Mouse (Mus musculus) heart, embryonic 10.5 days (tissue): ENCODE data around the gene Otogl. TPM values are rescaled to one million over a fixed set of nuclear protein-coding genes. Genes with fewer than 3 reads are reported as not detected.

Source experiments
- DNase-seq: peaks from one replicate; pipeline ENCODE4 v3.0.0-alpha.2; 2017; ENCODE audit warnings: low spot score
- H3K27ac ChIP-seq: fragments of 300-500 bp; sonication (generic); 2 replicates; pipeline ENCODE4 v1.5.1; 2016; ENCODE audit warnings: mild to moderate bottlenecking
- H3K27me3 ChIP-seq: fragments of 300-500 bp; sonication (generic); 2 replicates; pipeline ENCODE4 v1.6.1; 2016; ENCODE audit warnings: mild to moderate bottlenecking; ENCODE audit not compliant: poor library complexity, insufficient read depth, severe bottlenecking
- H3K36me3 ChIP-seq: fragments of 300-500 bp; sonication (generic); 2 replicates; pipeline ENCODE4 v1.6.1; 2016; ENCODE audit warnings: mild to moderate bottlenecking, moderate library complexity
- H3K4me1 ChIP-seq: fragments of 300-500 bp; sonication (generic); 2 replicates; pipeline ENCODE4 v1.6.1; 2016; ENCODE audit warnings: mild to moderate bottlenecking
- H3K4me3 ChIP-seq: fragments of 300-500 bp; sonication (generic); 2 replicates; pipeline ENCODE4 v1.5.1; 2016; ENCODE audit warnings: mild to moderate bottlenecking, moderate library complexity
- H3K9me3 ChIP-seq: fragments of 300-500 bp; sonication (generic); 2 replicates; pipeline ENCODE4 v1.6.1; 2016; ENCODE audit warnings: mild to moderate bottlenecking, moderate library complexity
- WGBS: fragments of 180-500 bp; shearing (Covaris S2); methylation state at CpG from one replicate; pipeline ENCODE4 v1.1.7; 2016; 5-methylcytosine and 5-hydroxymethylcytosine counted together
- polyA plus RNA-seq: library from polyadenylated mRNA; unstranded; fragments of >200 nt; fragmentation: Nextera tagmentation; extraction: Ambion mirVana; gene quantifications from 2 replicates; pipeline ENCODE4 v1.2.1, GENCODE M21; 2016

The Otogl gene
- polyA plus RNA-seq, 1 experiment from 2014 or later = 0.10 TPM

DNA sequence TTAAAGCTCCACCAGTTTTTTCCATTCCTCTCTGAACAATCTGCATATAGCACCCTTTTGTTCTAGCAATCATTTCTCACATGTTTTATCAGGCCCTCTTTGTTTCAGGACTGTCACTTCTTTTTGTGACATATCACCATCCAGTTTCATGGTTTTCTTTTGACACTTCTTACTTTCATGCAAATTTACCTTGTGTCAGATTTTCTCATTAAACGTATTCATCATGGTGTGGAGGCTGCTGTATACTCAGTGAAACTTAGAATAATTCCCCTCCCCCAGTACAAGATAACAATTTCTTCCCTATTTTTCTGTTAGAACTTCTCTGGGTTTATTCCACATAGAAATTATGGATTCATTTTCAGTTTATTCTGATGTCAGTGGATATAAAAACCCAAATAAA is 152.3 kb downstream of the Otogl start:
- no peaks in the 10 kb centered on the region for H3K4me1 ChIP-seq
- no peak overlapping the region for H3K4me3 ChIP-seq
- H3K27ac ChIP-seq = no peak overlapping the region
- no peaks in the 10 kb centered on the region for H3K9me3 ChIP-seq
- WGBS = 67% methylated on average over 1 of the region's 1 CpGs
- DNase-seq = no peak
- H3K27me3 ChIP-seq = no peaks in the 10 kb centered on the region
- no peaks in the 10 kb centered on the region for H3K36me3 ChIP-seq

GRCm38 (mm10) chr10:107753471-107753870 is 158.5 kb downstream of the Otogl start:
- peaks cover 11% of the 10 kb centered on the region for H3K4me1 ChIP-seq
- no peaks in the 10 kb centered on the region for H3K27me3 ChIP-seq
- no peaks in the 10 kb centered on the region for H3K9me3 ChIP-seq
- no peak overlapping the region for H3K4me3 ChIP-seq
- WGBS = 83% methylated on average over 3 of the region's 3 CpGs
- no peaks in the 10 kb centered on the region for H3K36me3 ChIP-seq
- DNase-seq = no peak
- no peak overlapping the region for H3K27ac ChIP-seq

DNA sequence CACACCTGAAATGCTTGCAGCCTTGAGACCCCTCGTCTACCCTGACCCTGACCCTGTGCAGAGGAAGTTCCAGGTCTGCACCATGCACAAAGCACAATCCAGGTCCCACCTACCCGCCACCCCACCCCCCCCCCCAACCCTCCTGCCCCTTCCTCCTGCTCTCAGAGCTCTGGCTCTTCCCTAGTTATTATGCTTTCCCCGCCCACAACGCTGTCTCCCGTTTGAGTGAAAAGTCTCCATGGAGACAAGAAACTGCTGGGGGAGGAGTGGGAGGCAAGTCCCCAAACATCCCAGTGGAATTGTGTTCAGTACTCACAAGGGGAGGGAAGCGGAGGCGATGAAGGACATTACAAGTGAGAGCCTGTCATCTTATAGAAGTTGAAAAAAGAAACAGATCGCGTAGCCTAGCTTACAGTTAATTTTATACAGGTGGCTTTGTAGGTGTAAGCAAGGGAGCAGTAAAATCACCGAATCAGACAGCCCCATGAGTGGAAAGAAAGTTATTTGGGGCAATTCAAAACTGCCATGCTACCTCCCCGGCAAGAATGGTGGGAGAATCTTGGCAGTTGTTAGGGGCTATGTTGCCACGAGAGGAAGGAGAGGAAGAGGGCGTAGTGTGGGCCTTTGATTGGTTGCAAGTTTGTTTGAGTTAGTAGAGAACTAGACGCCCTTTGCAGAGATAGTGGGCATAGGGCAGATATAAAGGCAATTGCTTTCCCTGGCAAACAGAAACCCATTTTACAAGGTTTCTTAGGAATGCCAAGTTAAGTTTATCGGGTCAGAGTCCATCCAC is 159.4 kb downstream of the Otogl start:
- Histone ChIP-seq H3K27ac (no peak overlapping the region), H3K27me3 (no peaks in the 10 kb centered on the region), H3K4me3 (peak overlapping the region; percentile 40), H3K9me3 (no peaks in the 10 kb centered on the region), H3K4me1 (peaks cover 11% of the 10 kb centered on the region), H3K36me3 (no peaks in the 10 kb centered on the region)
- no peak for DNase-seq
- 28% methylated on average over 14 of the region's 15 CpGs for WGBS

- Histone ChIP-seq H3K27me3 (no peaks in the 10 kb centered on the region), H3K9me3 (no peaks in the 10 kb centered on the region), H3K4me1 (peaks cover 11% of the 10 kb centered on the region), H3K36me3 (no peaks in the 10 kb centered on the region), H3K4me3 (peak overlapping the region; percentile 40), H3K27ac (no peak overlapping the region)
- no peak for DNase-seq
- WGBS = 38% methylated on average over 6 of the region's 6 CpGs
Measured at GRCm38 (mm10) chr10:107751944-107752343, 160.0 kb downstream of the Otogl start.

- Histone ChIP-seq H3K9me3 (no peaks in the 10 kb centered on the region), H3K36me3 (no peaks in the 10 kb centered on the region), H3K27ac (no peak overlapping the region), H3K27me3 (no peaks in the 10 kb centered on the region), H3K4me3 (no peak overlapping the region), H3K4me1 (peaks cover 8% of the 10 kb centered on the region)
- WGBS = 17% methylated on average over 5 of the region's 5 CpGs
- no peak for DNase-seq
Measured at GRCm38 (mm10) chr10:107747566-107747965, 164.4 kb downstream of the Otogl start.

GRCm38 (mm10) chr10:107746717-107747116 is 165.2 kb downstream of the Otogl start:
- 29% methylated on average over 9 of the region's 9 CpGs for WGBS
- no peaks in the 10 kb centered on the region for H3K4me1 ChIP-seq
- H3K9me3 ChIP-seq = no peaks in the 10 kb centered on the region
- DNase-seq = no peak
- H3K27ac ChIP-seq = no peak overlapping the region
- H3K4me3 ChIP-seq = no peak overlapping the region
- no peaks in the 10 kb centered on the region for H3K36me3 ChIP-seq
- no peaks in the 10 kb centered on the region for H3K27me3 ChIP-seq

DNA sequence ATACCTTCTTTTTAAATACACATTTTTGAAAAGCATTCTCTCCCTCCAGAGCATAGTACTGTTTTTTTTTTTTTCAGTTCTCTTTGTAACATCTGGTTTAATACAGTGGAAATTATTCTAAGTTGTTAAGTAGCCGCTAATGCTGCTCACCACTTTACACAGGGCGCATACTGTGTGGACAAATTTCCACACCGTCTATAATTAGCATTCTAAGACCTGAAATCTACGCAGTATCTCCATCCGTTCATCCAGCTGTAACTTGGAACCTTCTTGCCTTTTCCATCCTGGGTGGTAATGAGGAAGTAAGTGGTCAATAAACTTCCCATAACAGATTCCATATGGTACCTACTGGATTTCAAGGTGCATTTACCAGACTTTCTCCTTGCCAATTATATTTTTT is 172.1 kb downstream of the Otogl start:
- DNase-seq = no peak
- no peaks in the 10 kb centered on the region for H3K4me1 ChIP-seq
- H3K36me3 ChIP-seq = no peaks in the 10 kb centered on the region
- no peak overlapping the region for H3K27ac ChIP-seq
- H3K4me3 ChIP-seq = no peak overlapping the region
- H3K9me3 ChIP-seq = no peaks in the 10 kb centered on the region
- 78% methylated on average over 5 of the region's 5 CpGs for WGBS
- H3K27me3 ChIP-seq = no peaks in the 10 kb centered on the region

- Histone ChIP-seq H3K4me3 (no peak overlapping the region), H3K27me3 (no peaks in the 10 kb centered on the region), H3K36me3 (no peaks in the 10 kb centered on the region), H3K4me1 (no peaks in the 10 kb centered on the region), H3K27ac (no peak overlapping the region), H3K9me3 (no peaks in the 10 kb centered on the region)
- 82% methylated on average over 6 of the region's 6 CpGs for WGBS
- DNase-seq = no peak
Measured at GRCm38 (mm10) chr10:107737743-107738142, 174.2 kb downstream of the Otogl start.

GRCm38 (mm10) chr10:107735448-107735847 is 176.5 kb downstream of the Otogl start:
- Histone ChIP-seq H3K27me3 (no peaks in the 10 kb centered on the region), H3K27ac (no peak overlapping the region), H3K9me3 (no peaks in the 10 kb centered on the region), H3K36me3 (no peaks in the 10 kb centered on the region), H3K4me3 (no peak overlapping the region), H3K4me1 (no peaks in the 10 kb centered on the region)
- DNase-seq = no peak
- WGBS = 86% methylated on average over 7 of the region's 7 CpGs

DNA sequence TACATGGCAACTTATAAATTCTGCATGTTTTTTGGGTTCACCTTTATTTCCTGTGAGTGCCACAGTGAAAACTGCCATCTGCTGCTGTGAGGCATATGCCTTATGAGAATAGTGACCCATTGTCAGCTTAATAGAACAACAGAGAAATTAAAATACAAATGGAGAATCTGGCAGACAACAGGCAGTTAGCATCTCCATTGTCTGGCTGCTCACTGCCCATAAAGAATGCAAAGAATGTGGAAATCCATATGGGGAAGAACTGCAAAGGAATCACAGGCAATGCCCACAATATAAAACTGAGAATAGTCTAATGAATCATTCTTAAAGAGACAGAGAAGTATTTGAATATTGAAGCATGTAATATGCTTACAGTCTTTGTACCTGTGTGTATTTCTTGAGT is 177.6 kb downstream of the Otogl start:
- no peak overlapping the region for H3K27ac ChIP-seq
- no peaks in the 10 kb centered on the region for H3K36me3 ChIP-seq
- DNase-seq = no peak
- no peaks in the 10 kb centered on the region for H3K27me3 ChIP-seq
- H3K4me1 ChIP-seq = no peaks in the 10 kb centered on the region
- no peaks in the 10 kb centered on the region for H3K9me3 ChIP-seq
- H3K4me3 ChIP-seq = no peak overlapping the region

DNA sequence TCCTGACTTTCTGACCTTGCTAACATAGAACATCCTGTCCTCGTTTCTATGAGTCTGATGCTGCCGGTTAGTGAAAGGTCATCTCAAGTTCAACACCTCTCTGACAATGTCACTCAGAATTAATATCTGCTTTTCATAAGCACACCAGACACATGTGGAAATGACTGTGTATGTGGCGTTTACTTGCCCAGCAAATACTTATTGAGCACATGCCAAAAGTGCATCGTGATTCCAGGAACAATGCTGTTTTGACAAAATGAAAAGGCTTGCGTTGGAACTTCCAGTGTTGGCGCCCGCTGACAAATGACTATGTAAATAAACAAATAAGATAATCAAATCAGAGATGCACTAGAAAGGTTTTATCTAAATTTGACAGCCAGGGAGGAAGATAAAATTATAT is 186.3 kb downstream of the Otogl start:
- Histone ChIP-seq H3K27me3 (no peaks in the 10 kb centered on the region), H3K27ac (no peak overlapping the region), H3K36me3 (no peaks in the 10 kb centered on the region), H3K4me1 (no peaks in the 10 kb centered on the region), H3K4me3 (no peak overlapping the region), H3K9me3 (no peaks in the 10 kb centered on the region)
- WGBS = 46% methylated on average over 7 of the region's 7 CpGs
- DNase-seq = no peak

DNA sequence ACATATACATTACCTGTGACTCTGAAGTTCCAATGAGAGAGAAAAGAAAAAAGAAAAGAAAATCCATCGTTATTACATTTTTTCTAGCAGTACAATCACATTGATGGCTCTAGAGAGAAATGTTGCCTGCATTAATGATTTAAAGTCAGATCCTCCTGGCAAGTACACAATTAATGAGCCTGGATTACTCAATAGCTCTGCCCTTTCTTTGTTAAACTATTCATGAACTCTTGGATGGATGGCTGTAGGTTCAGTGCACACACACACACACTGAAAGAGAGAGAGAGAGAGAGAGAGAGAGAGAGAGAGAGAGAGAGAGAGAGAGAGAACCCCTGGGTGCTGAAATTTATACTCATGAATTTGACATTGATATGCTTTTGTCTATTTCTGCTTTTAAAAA is 192.1 kb downstream of the Otogl start, which contains the start of gene Ptprq:
Gene Ptprq, minus strand, starts transcription at position 246 of the 400 bp plus-strand sequence.
- Histone ChIP-seq H3K27ac (no peak within 1 kb of the TSS), H3K4me1 (no peaks in the 10 kb centered on the region), H3K4me3 (no peak within 1 kb of the TSS), H3K9me3 (no peaks in the 10 kb centered on the region), H3K36me3 (no peaks in the 10 kb centered on the region), H3K27me3 (no peaks in the 10 kb centered on the region)
- no peak for DNase-seq
- WGBS = 79% methylated on average over 1 of the region's 1 CpGs
